Mouse (Mus musculus): ENCODE data around the gene 1700029J07Rik.
A peak's percentile ranks its signal among the peaks of the same experiment; 100 is the strongest.

The 1700029J07Rik gene

DNA sequence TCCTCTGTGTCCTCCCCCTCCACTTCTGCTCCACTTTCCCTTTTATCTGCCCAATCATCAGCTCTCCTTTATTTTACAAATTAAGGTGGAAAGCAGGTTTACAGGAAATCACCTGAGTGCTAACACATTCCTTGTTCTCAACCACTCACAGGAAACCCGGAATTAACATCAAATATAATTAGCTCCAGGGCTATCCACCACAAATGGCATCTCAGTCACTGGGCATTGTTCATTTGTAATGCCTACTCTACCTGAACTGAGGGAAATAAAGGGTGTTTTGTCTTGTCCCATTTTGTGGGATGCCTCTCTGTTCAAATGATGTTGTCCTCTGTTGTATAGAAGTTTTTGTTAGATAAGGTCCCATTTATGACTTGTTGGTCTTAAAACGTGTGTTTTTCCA is 24.4 kb downstream of the 1700029J07Rik start:
- no peak for DNase-seq (ENCODE audit: low spot score)

DNA sequence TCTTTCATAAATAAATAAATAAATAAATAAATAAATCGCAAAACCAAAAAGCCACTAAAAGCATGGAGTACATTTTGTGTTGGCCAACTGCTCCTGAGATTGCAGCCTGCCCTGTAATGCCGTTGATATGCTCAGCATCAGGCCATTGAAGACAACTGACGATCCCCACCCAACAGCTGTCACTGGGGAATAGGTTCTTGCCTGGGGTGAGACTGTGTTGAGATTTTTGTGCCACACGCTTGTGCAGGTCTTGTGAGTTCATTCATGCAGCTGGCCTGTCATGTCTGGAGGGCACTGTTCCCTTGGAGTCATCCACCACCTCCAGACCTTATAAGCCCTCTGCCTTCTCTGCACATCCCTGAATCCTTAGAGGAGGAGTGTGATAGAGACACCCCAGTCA is 28.8 kb downstream of the 1700029J07Rik start:
- DNase-seq (ENCODE audit: low spot score), result no peak

DNA sequence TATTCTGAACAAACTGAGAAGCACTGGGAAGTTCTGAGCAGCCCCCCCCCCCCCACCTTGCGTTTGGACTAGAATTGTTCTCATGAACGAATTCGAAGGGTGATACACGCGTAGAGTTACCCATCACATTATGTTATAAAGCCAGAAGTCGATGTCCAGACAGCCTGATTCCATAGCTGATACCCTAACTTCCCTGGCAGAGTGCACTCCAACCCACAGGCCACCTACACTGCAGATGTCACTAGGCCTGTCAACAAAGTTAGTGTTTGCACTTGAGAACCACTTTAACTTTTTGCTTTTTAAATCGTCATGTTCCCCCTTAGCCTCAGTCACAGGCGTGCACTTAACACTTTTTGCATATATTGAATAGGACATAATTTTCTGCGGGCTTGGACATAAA is 38.1 kb downstream of the 1700029J07Rik start:
- DNase-seq (ENCODE audit: low spot score), result no peak

DNA sequence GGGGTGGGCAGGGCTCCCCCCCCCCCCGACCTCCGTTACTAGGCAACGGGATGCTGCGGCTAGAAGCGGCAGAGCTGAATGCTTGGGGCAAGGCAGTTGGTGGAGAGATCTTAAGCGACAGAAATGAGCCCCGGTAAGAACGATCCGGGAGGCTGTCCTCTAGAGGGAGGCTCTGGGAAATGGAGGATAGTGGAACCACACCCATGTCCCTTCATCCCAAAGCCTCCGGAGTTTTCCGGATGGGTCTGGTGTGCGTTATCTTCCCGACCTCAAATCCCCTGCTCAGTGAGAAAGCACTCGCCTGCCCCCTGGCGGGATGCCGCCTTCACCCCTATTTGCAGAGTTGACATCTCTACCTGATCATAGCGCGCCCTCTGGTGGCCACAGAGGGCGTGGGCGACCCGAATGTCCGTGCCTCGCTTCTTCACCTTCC is 40.5 kb downstream of the 1700029J07Rik start, which contains the start of gene Ccdc110:
Gene Ccdc110, plus strand, starts transcription at position 38 of the 433 bp plus-strand sequence.
- DNase-seq (ENCODE audit: low spot score), result peak; percentile 74

DNA sequence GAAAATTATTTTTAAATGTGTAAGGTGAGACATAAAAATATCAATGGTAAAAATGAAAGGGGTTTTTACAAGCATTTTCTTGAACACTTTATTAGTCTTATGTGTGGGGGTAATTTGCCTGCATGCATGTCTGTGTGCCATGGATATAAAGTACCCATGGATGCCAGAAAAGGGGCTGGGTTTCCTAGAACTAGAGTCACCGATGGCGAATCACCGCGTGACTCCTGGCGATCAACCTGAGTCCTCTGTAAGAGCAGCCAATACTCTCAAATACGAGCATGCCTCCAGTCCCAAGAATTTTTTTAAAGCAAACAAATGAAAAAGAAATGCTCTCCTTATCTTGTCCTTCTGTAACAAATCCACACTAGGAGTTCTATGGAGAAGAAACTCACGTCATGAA is 52.9 kb downstream of the 1700029J07Rik start:
- no peak for DNase-seq (ENCODE audit: low spot score)

DNA sequence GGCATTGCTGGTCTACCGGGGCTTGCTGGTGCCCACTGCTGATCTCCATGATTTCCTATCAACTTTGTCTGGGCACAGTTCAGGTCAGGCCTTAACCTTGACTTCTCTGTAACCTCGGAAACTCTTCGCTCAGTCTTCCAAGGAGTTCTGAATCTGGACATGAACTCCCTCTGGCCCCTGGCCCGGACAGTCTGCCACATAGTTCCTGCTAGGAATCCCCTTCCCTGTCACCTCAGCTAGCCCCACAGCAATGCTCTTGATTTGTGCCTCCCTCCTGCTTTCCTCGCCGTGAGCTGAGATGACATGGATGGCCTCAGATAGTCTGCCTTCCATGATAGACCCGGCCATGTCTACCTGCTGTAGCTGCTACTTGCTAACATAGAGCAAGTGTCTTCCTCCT is 54.7 kb downstream of the 1700029J07Rik start:
- DNase-seq (ENCODE audit: low spot score), result no peak

DNA sequence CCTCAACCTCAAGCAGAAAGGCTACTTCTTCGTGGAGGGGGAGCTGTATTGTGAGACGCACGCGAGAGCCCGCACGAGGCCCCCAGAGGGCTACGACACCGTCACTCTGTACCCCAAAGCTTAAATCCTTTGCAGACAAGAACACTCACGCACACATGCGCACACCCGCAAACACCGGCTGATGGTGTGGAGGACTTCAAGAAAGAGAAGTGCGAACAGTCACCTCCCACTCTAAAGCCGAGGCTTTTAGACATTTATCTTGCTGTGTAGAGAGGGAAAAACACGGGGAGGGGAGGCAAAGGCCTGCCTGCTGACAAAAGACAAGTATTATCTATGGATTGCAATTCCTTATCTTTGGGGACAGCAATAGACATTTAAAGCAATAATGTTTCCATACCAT is 56.2 kb downstream of the 1700029J07Rik start:
- no peak for DNase-seq (ENCODE audit: low spot score)

DNA sequence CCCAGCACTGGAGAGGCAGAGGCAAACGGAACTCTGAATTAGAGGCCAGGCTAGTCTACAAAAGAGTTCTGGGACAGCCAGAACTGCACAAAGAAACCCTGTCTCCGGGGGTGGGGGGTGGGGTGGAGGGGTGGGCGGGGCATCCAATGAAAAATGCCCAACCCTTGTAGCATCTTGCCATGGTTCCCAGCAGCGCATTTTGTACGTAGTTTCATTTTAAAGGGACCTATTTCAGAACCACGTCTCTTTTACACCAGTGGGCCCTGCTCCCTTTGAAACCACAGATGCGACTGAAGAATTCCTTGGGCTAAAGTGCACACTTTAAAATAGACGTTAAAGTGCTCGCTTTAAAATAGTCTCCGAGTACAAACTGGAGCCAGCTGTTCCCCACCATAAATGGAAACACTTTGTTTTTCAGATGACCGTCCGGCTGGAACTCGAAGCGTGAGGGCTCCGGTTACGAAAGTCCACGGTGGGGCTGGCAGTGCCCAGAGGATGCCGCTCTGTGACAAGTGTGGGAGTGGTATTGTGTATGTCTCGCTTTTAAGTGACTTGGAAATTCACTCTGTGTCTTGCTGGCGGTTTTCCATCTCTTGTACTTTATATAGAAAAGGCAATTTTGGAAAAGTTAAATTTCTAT is 57.9 kb downstream of the 1700029J07Rik start:
- DNase-seq (ENCODE audit: low spot score), result no peak

DNA sequence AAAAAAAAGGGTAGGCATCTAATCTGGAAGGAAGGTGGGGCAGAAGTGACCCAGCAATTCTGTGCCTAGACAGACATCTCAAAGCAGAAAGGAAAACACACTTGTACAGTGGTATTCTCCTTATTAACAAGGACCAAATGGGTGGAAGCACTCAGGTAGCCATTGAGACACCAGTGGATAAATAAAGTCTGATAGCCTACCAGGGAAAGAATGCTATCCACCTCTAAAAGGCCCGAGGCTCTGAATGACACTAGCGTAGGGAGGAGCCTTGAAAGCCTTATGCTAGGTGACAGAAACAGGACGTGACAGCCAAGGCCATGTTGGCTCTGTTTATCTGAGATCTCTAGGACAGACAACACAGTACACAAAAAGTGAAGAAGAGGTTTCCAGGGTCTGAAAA is 58.6 kb downstream of the 1700029J07Rik start:
- no peak for DNase-seq (ENCODE audit: low spot score)

DNA sequence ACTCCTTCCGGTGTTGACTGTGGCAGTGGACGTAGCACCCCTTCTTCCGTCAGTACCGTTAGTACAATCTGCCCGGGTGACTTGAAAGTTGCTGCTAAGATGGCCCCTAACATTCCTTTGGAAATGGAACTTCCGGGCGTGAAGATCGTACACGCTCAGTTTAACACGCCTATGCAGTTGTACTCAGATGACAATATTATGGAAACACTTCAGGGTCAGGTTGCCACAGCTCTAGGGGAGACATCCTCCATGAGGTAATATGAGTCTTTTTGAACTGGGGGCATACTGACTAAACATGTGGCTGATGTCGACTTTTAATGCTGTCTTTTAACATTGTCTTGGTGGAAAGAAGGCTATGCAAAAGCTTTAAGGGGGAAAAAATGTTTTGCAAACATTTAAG is 61.3 kb downstream of the 1700029J07Rik start:
- DNase-seq (ENCODE audit: low spot score), result no peak

DNA sequence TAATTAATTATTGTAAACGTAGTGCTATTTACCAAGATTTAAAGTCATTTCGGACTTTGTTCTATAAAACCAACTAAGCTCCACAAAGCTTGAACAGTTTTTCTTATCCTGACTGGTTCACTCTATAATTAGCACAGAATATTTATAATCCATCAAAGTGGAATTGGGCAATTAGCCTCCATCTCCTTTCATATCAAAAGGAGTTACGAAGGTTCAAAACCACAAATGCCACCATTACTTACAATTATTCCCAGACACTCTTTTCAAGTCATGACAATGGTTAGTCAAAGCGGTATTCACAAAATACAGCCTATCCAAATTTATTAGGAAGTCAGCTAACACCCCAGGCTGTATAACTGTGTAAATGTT is 68.8 kb downstream of the 1700029J07Rik start:
- DNase-seq (ENCODE audit: low spot score), result no peak

DNA sequence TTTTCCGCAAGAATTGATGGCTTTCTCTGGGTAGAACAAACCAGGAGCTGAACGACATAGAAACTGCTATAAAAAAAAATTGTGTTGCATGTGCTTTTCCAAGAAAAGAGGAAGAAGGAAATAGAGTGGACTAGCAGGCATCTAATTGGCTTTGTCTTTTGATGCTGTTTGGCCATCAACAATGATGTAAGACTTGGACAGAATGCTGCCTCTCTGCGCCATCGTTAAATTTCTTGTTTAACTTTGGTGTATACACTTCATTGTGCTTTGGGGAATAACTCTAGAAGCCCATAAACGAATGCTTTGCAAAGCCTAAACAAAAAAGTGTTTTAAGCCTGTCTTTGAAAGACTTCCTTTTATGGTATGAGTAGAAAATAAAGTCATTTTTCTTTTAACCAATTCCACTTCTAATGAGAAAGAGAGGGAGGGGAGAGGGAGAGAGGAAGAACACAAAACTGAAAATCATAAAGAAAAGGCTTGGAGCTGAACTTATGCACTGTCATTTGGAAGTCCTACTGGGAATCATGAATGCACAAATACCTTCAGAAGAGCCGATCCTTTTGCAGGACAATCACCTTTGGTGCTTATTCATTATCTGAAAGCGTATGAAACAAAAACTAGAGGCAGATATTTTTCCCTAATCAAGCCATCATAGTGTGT is 69.3 kb downstream of the 1700029J07Rik start:
- no peak for DNase-seq (ENCODE audit: low spot score)

DNA sequence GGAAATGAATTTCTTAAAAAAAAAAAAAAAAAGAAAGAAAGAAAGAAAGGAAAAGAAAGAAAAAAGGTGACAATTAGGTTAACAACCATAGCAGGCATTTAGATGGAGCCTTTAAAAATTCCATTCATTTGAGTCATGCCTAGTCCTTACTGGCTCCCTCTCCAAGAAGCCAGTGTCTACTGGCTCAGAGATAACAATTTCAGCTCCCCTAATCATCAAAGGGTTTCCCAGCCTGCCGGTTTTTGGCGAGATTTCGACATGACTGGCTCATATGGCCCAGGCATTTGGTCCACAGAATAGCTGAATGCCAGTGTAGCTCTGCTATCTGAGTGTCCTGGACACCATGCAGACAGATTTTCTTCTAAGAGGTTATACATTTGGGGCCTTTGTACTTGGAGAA is 71.4 kb downstream of the 1700029J07Rik start:
- no peak for DNase-seq (ENCODE audit: low spot score)

Data from spleen, adult 12 weeks (tissue).